Mouse (Mus musculus): Measurements from ENCODE around the gene Galnt18.

Galnt18 gene

GRCm38 (mm10) chr7:111563316-111564110 is 216.3 kb downstream of the Galnt18 start:
- in situ Hi-C loops (cut with MboI, MseI), result no loop called here

GRCm38 (mm10) chr7:111560097-111560496 is 219.7 kb downstream of the Galnt18 start:
- in situ Hi-C loops (cut with MboI, MseI), result no loop called here

- in situ Hi-C loops (cut with MboI, MseI), result no loop called here
These were observed 220.8 kb downstream of the Galnt18 start for GRCm38 (mm10) chr7:111559011-111559410.

GRCm38 (mm10) chr7:111550987-111551386 is 228.8 kb downstream of the Galnt18 start:
- in situ Hi-C loops (cut with MboI, MseI), result no loop called here

GRCm38 (mm10) chr7:111547069-111547468 is 232.7 kb downstream of the Galnt18 start:
- in situ Hi-C loops (cut with MboI, MseI), result no loop called here

- in situ Hi-C loops (cut with MboI, MseI), result no loop called here
These were observed 234.2 kb downstream of the Galnt18 start for GRCm38 (mm10) chr7:111545614-111546013.

GRCm38 (mm10) chr7:111537946-111538345 is 241.8 kb downstream of the Galnt18 start:
- in situ Hi-C loops (cut with MboI, MseI), result no loop called here

GRCm38 (mm10) chr7:111534826-111535405 is 244.9 kb downstream of the Galnt18 start:
- in situ Hi-C loops (cut with MboI, MseI), result no loop called here

- in situ Hi-C loops (cut with MboI, MseI), result no loop called here
These were observed 250.7 kb downstream of the Galnt18 start for GRCm38 (mm10) chr7:111528961-111529643.

- in situ Hi-C loops (cut with MboI, MseI), result no loop called here
These were observed 251.3 kb downstream of the Galnt18 start for GRCm38 (mm10) chr7:111528462-111528861.

GRCm38 (mm10) chr7:111520881-111521280 is 258.9 kb downstream of the Galnt18 start:
- in situ Hi-C loops (cut with MboI, MseI), result no loop called here

- in situ Hi-C loops (cut with MboI, MseI), result no loop called here
These were observed 261.1 kb downstream of the Galnt18 start for GRCm38 (mm10) chr7:111518581-111519242.

- in situ Hi-C loops (cut with MboI, MseI), result no loop called here
These were observed 262.9 kb downstream of the Galnt18 start for GRCm38 (mm10) chr7:111516882-111517281.

- in situ Hi-C loops (cut with MboI, MseI), result no loop called here
These were observed 264.3 kb downstream of the Galnt18 start for GRCm38 (mm10) chr7:111515471-111515870.

GRCm38 (mm10) chr7:111509167-111509854 is 270.5 kb downstream of the Galnt18 start:
- in situ Hi-C loops (cut with MboI, MseI), result no loop called here

GRCm38 (mm10) chr7:111500616-111501015 is 279.2 kb downstream of the Galnt18 start:
- in situ Hi-C loops (cut with MboI, MseI), result no loop called here

GRCm38 (mm10) chr7:111499255-111499790 is 280.5 kb downstream of the Galnt18 start:
- in situ Hi-C loops (cut with MboI, MseI), result no loop called here

GRCm38 (mm10) chr7:111497191-111497590 is 282.6 kb downstream of the Galnt18 start:
- in situ Hi-C loops (cut with MboI, MseI), result no loop called here

GRCm38 (mm10) chr7:111492242-111492949 is 287.4 kb downstream of the Galnt18 start:
- in situ Hi-C loops (cut with MboI, MseI), result no loop called here

- in situ Hi-C loops (cut with MboI, MseI), result no loop called here
These were observed 288.2 kb downstream of the Galnt18 start for GRCm38 (mm10) chr7:111491566-111491965.

All from T-helper 2 cell (primary cell).